Mouse (Mus musculus) embryonic facial prominence, embryonic 15.5 days (tissue): ENCODE data around the gene Abcc4. TPM values are rescaled to one million over a fixed set of nuclear protein-coding genes. Genes with fewer than 3 reads are reported as not detected.

Experiments used
- microRNA-seq: library from miRNA; unstranded; fragments of <30 nt; microRNA quantifications from one replicate; pipeline ENCODE4, GENCODE M21; 2016; ENCODE audit warnings: borderline number of aligned reads
- polyA plus RNA-seq: library from polyadenylated mRNA; unstranded; fragments of >200 nt; fragmentation: Nextera tagmentation; extraction: Ambion mirVana; gene quantifications from 2 replicates; pipeline ENCODE4 v1.2.1, GENCODE M21; 2015

Gene Abcc4
- polyA plus RNA-seq, 1 experiment from 2014 or later, result 4.3 TPM

Small RNAs within 50 kb of the gene (microRNA-seq; reads per million reads assigned to microRNA genes)
- gene Mir6391, result not detected

Other genes with a start within 250 kb of the Abcc4 start
- 9.3 and 11.5 TPM in 2 replicates for gene Cldn10, start 81.7 kb upstream of the Abcc4 start, polyA plus RNA-seq
- gene Dzip1, start 219.2 kb upstream of the Abcc4 start, polyA plus RNA-seq, result 22.1 and 24.0 TPM in 2 replicates
- gene Dnajc3, start 231.8 kb upstream of the Abcc4 start, polyA plus RNA-seq, result 39.8 and 42.0 TPM in 2 replicates